Mouse (Mus musculus) adrenal gland, adult (tissue): ENCODE measurements around the gene Rpl3.

Experiments used
- DNase-seq, 2 experiments: peaks; one replicate each; pipeline ENCODE4 v3.0.0; 2022 to 2023; ENCODE audit warnings: low spot score in 1 of 2; ENCODE audit not compliant: inconsistent age in 2 of 2

Gene Rpl3

DNA sequence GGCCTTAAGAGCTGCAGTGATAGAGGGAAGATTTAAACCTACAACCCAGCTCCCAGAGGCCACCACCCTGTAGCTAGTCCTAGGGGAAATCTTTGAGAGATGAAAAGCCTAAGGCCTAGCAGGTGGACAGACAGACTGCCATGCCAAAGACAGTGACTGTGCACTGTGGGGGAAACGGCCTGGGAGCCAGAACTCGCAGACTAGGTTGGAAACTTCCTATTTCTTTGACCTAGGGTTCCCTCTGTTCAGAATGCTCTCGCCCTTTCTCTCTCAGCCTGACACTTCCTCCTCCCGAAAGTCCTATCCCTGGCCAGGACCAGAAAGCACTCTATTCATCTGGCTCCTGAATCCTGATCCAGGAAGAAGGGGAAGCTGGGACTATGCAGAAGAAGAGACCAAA lies 49.5 kb downstream of the Rpl3 start:
- DNase-seq: peak in 1 of 2 experiments; percentile 6

DNA sequence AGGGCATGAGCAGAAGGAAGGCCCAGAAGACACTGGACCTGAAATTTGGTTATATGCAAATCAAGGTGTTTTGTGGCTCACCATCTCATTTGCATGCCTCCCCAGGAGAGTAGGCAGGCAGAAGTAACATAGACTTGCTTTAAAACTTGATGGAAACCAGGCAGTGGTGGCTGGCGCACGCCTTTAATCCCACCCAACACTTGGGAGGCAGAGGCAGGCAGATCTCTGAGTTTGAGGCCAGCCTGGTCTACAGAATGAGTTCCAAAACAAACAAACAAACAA lies 53.6 kb downstream of the Rpl3 start:
- DNase-seq: no peak

DNA sequence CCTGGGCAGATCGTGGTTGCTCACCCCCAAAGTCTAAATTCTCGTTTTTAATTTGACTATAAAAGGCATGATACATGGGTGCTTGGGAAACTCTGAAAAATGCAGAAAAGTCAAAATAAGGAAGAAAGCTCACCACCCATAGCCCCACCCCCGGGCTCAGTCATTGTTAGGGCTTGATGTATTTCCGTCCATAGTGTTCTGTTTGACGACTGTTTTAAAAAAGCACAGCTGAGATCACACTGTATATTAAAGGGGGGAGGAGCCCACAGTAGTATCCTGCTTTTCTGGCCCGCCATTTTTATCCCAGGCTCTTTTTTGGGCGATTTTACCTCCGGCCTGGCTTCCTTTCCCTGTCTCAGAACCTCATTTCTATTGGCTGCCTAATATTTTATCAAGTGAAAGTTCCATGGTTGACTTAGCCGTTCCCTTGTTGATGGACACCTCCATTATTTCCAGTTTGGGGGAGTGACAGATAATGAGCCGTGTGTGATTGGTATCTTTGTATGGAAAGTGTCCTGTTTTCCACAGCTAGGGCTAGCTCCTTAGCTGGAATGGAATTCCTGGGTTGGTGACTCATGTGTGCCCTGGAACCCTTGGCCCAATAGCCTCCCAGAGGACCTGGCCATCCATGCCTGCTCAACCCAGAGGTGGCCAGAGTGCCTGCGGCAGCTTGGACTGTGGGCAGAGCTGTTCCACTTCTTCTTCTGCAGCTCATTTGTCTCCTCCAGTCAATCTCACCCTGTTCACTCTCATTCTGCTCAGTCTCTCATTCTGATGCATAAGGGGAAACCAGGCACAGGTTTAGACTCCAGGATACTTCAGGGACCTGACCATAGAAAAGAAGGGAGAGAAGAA lies 54.2 kb downstream of the Rpl3 start:
- peak; percentile 38 to 70 for DNase-seq

DNA sequence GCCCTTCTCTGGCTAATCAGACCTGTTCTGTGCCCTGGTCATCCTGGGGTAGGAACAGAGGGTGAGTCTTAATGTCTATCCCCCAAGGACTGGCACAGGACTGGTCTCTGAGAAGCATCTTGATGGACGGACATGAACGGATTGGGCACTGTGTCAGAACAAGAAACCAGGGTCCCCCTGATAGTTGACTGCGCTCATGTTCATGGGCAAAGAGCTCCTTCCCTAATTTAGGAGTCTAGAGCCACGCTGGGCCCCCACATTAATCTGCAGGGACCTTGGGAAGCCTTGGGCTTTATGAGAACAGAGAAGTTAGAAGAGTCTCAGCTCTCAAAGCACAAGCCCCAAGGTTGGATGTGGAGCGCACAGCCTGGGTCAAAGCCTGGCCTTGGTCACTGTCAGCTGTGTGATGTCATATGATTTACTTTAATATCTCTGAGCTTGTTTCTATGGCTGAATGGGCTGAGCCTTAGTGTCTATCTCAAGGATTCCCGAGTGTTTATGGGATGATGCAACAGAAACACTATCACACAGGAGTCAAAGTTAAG lies 56.3 kb downstream of the Rpl3 start:
- DNase-seq: peak; percentile 88 to 94

DNA sequence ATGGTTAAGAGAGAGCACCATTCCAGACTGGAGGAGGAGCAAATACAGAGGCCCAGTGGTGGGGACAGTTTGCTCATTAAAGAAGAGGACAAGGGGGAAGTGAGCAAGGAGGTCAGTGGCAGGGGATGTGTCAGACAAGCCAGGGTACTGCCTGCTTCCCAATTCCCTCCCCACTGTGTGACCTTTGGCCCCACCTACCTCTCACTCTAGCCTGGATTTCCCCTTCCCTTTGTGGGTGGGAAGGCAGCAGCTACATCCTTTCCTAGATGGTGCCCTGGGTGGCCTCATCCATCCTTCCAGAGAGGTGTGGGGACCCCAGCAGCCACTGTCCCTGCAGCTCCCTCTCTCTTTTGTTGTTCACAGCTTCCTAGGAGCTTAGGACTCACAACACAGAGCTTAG lies 56.8 kb downstream of the Rpl3 start:
- peak in 1 of 2 experiments; percentile 62 for DNase-seq

DNA sequence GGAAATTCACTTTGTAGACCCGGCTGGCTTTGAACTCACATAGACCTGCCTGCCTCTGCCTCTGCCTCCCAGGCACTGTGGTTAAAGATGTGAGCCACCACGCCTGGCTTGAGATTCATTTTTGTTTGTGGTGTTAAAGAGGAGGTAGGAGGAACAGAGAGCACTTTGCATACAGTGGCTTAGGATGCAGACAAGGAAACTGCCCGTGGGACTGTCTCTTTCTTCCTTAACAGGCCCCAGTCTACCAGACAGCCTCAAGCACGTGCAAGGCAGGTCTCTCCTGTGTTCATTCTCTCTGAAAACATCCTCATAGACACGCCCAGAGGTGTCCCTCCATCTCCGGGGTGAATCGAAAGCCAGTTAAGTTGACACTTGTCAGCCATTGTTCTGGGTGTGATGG lies 57.3 kb downstream of the Rpl3 start:
- DNase-seq: peak in 1 of 2 experiments; percentile 13

DNA sequence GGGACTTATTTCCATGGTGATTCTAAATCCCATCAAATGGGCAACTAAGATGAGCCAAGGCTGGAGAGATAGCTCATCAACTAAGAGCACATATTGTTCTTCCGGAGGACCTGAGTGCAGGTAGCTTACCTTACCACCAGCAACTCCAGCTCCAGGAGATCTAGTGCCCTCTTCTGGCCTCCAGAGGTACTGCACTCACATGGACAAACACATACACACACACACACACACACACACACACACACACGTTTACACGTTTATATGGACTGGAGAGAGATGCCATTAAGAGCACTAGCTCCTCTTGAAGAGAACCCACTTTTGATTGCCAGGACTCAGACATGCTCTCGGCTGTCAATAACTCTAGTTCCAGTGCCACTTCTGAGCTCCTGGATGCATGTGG lies 60.5 kb downstream of the Rpl3 start:
- DNase-seq: no peak

DNA sequence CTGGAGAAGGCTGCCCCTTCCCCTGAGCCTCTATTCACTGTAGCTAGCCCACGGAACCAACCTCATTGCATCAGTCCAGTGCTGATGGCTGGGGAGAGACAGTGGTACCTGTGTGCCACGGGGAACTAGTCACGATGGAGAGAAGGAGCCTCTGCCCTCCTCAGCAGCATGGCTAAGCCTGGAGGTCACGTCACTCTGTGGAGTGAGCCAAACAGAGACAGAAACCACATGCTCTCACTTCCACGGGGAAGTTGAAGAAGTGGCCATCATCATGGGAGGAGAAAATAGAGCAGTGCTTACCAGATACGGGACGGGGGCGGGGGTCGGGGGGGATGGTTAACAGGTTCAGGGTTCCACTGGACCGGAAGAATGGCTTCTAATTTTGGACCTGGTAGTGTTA lies 61.3 kb downstream of the Rpl3 start:
- no peak for DNase-seq

DNA sequence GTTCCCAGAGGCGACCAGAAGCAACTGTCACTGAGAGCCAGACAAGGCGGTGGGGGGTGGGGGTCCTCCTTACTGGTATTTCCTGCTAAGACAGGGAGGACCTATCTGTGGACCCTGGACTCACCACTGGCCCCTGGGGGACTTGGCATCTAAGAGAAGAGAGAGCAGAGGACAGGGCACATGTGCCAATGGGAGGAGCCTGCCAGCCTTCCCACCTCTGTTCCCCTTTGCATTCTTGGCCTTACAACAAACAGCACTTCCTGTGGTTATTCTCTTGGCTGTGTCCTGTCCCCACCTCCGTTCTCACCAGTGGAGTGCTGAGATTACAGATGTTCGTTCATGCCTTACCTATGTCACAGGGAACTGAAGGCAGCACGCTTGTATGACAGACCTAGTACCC lies 62.8 kb downstream of the Rpl3 start:
- DNase-seq: no peak
